Mouse (Mus musculus) liver, adult 2 months (tissue): ENCODE results near the gene Gm12184.

Source experiments
- CTCF ChIP-seq: fragments of 200-500 bp; IDR thresholded peaks from 2 replicates; pipeline ENCODE4 v1.5.1; 2011; ENCODE audit warnings: low read depth, low read length, control low read depth
- POLR2A ChIP-seq: fragments of 200-500 bp; IDR thresholded peaks from 2 replicates; pipeline ENCODE4 v1.6.1; 2011; ENCODE audit warnings: low read length, control low read depth; ENCODE audit not compliant: insufficient read depth; ENCODE audit errors: extremely low read depth

DNA sequence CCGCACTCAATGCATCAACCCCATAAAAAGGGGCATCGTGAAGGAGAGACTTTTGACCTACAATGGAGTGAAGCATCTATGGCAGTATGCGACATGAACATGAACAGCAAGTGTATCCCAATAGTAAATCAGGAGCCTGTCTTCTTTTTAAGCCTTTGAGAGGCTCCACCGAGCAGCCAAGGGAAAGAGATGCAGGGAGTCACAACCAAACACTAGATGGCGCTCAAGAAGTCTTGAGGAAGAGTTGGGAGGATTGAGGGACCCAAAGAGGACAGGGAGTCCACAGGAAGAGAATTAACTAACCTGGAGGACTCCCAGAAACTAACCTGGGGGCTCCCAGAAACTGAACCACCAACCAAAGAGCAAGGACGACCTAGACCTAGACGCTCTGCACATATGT is 47.0 kb downstream of the Gm12184 start:
- TF ChIP-seq CTCF (peak; percentile 50; the same call in 1 of the 2 replicates), POLR2A (no peak)
